Mouse (Mus musculus): Measurements from ENCODE around the gene Epor. TPM values are rescaled to one million over a fixed set of nuclear protein-coding genes. Genes with fewer than 3 reads are reported as not detected.

The Epor gene
- polyA plus RNA-seq, 1 experiment from 2014 or later: 11.8 TPM

DNA sequence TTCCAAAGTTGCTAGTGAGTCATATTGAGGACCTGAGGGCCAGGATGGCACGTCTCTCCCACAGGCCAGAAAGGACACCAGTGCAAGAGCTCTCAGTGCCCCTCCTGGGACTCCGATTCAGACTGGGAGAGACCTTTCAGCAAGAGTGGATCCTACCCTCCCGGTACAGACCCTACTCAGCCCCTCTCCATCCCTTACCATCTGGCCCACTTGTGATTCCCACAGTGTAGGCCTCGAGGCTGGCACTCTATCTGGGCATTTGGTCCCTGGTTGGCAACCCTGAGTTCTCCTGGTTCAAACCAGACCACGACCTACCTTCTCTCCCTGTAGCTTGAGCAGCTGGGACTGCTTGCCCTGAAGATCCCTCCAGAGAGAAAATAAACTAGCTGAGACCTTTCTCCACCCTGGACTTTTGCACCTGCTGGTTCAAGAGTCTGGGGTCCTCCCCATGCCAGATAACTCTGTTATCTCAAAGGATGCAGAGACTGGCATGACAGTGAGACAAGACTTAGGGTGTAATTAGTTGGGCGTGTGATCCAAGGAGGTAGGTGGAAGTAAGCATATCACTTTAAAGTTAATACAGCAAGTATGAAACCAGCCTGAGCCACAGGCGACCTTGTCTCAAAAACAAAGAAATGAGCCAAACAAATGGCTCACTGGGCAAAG, 27.7 kb downstream of the Epor start:
- H3K27ac ChIP-seq (ENCODE audit: low read length): no peak overlapping the region
- H3K4me2 ChIP-seq (ENCODE audit: low read depth, low read length): no peak overlapping the region
- H3K4me3 ChIP-seq (replicated peaks; ENCODE audit: low read length): no peak overlapping the region
- no peaks in the 10 kb centered on the region for H3K9me3 ChIP-seq (replicated peaks; ENCODE audit: control insufficient read depth, low read length)
- no peak overlapping the region for H3K9ac ChIP-seq (ENCODE audit: low read length)
- H3K27me3 ChIP-seq (ENCODE audit: control insufficient read depth, insufficient read depth, low read length): no peaks in the 10 kb centered on the region
- ATAC-seq (ENCODE audit: insufficient read depth, low FRiP score): no peak
- H3K36me3 ChIP-seq (ENCODE audit: control insufficient read depth, insufficient read depth, low read length): no peaks in the 10 kb centered on the region
- 82% methylated on average over 7 of the region's 7 CpGs for WGBS
- H3K4me1 ChIP-seq (ENCODE audit: control insufficient read depth, insufficient read depth, low read length): 0 out of 2 replicates have a peak, but pooled peaks cover 6% of the 10 kb centered on the region

DNA sequence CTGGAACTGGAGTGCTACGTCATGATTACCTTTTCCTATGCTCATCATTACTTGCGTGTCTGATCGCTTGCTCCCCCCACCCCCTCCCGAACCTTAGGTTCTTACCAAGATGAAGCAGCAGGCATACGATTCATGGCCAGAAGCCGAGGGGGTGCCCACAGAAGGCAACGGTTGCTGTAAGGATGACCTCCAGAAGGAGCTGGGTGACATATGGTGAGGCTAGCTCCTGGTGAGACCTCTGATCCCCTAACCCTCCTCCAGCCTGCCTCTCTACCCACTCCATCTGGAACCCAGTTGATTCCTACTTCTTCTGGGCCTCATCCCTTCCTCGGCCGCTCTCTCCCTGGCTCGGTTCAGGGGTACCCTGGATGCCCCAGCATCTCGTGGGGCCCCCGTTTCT, 29.3 kb downstream of the Epor start:
- no peaks in the 10 kb centered on the region for H3K27me3 ChIP-seq (ENCODE audit: control insufficient read depth, insufficient read depth, low read length)
- no peak overlapping the region for H3K4me2 ChIP-seq (ENCODE audit: low read depth, low read length)
- H3K9me3 ChIP-seq (replicated peaks; ENCODE audit: control insufficient read depth, low read length): no peaks in the 10 kb centered on the region
- H3K9ac ChIP-seq (ENCODE audit: low read length): no peak overlapping the region
- H3K4me3 ChIP-seq (replicated peaks; ENCODE audit: low read length): no peak overlapping the region
- H3K4me1 ChIP-seq (ENCODE audit: control insufficient read depth, insufficient read depth, low read length): 0 out of 2 replicates have a peak, but pooled peaks cover 6% of the 10 kb centered on the region
- no peak overlapping the region for H3K27ac ChIP-seq (ENCODE audit: low read length)
- no peaks in the 10 kb centered on the region for H3K36me3 ChIP-seq (ENCODE audit: control insufficient read depth, insufficient read depth, low read length)
- WGBS: 87% methylated on average over 12 of the region's 12 CpGs
- no peak for ATAC-seq (ENCODE audit: insufficient read depth, low FRiP score)

DNA sequence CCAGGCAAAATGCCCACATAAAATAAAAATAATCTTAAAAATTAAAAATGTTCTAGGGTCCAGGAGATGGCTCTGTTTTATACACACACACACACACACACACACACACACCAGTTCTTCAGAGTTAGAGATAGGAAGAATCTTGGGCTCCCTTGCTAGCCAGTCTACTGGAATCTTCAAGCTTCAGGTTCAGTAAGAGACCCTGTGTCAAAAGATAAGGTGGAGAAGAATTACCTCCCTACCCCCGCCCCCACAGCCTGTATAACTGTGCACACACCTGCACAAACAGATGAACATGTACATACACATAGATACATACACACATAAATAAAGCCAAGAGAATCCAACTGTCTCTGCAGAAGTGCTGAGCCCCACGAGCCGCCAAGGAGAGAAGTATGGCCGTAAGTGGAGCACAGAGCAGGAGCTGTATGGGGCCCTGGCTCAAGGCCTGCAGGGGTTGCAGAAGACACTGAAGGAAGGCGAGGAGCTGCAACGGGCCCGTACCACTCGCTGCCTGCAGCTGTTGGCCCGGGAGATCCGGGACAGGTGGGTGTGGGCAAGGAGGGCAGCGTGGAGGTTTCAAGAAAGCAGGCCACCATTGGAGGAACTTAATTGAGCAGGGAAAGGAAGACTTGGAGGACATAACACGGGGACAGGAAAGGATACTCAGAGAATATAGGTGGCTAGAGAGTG, 30.7 kb downstream of the Epor start:
- Histone ChIP-seq H3K4me2 (ENCODE audit: low read depth, low read length) (no peak overlapping the region), H3K27ac (ENCODE audit: low read length) (no peak overlapping the region), H3K4me3 (replicated peaks; ENCODE audit: low read length) (no peak overlapping the region), H3K36me3 (ENCODE audit: control insufficient read depth, insufficient read depth, low read length) (no peaks in the 10 kb centered on the region), H3K27me3 (ENCODE audit: control insufficient read depth, insufficient read depth, low read length) (no peaks in the 10 kb centered on the region), H3K9me3 (replicated peaks; ENCODE audit: control insufficient read depth, low read length) (no peaks in the 10 kb centered on the region), H3K9ac (ENCODE audit: low read length) (0 out of 2 replicates have a peak overlapping the region, but pooled peaks have one; percentile 26), H3K4me1 (ENCODE audit: control insufficient read depth, insufficient read depth, low read length) (0 out of 2 replicates have a peak, but pooled peaks cover 6% of the 10 kb centered on the region)
- 57% methylated on average over 12 of the region's 12 CpGs for WGBS
- ATAC-seq (ENCODE audit: insufficient read depth, low FRiP score): no peak

DNA sequence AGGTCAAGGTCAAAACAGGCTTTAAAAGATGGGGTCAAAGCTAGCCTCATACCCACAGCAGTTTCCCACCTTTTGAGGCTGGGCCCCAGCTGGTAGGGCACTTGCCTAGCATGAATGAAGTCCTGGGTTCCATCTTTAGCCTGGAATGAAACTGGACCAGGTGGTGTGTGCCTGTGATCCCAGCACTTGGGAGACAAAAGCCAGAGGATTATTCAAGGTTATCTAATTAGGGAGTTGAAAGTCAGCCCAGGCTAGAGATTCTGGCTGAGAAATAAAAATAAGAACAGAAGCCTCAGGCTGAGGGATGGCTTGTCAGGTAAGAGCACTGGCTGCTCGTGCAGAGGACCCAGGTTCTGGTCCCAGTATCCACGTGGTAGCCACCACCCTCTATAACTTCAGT, 31.3 kb downstream of the Epor start:
- H3K9me3 ChIP-seq (replicated peaks; ENCODE audit: control insufficient read depth, low read length): no peaks in the 10 kb centered on the region
- no peaks in the 10 kb centered on the region for H3K27me3 ChIP-seq (ENCODE audit: control insufficient read depth, insufficient read depth, low read length)
- ATAC-seq (ENCODE audit: insufficient read depth, low FRiP score): no peak
- no peak overlapping the region for H3K9ac ChIP-seq (ENCODE audit: low read length)
- 0 out of 2 replicates have a peak, but pooled peaks cover 7% of the 10 kb centered on the region for H3K4me1 ChIP-seq (ENCODE audit: control insufficient read depth, insufficient read depth, low read length)
- H3K4me3 ChIP-seq (replicated peaks; ENCODE audit: low read length): no peak overlapping the region
- no peak overlapping the region for H3K4me2 ChIP-seq (ENCODE audit: low read depth, low read length)
- H3K27ac ChIP-seq (ENCODE audit: low read length): no peak overlapping the region
- WGBS: 68% methylated on average over 2 of the region's 2 CpGs
- no peaks in the 10 kb centered on the region for H3K36me3 ChIP-seq (ENCODE audit: control insufficient read depth, insufficient read depth, low read length)

DNA sequence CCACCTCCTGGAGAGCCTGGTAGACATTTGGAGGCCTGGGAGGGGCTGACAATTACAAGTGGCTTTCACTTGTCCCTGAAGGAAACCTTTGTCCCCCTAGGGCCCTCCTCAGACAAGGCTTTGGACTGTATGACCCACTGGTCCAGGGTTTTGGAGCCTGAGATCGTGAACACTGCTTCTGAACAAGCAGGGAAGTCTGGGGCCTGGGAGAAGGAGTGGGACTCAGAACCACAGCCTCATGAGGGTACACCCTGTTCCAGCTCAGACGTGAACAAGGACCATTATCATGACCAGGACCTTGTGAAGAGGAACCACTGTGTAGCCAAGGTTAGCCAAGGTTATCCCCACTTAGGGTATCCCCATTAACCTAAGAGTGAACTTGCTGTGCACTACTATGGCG, 34.1 kb downstream of the Epor start:
- H3K27me3 ChIP-seq (ENCODE audit: control insufficient read depth, insufficient read depth, low read length): no peaks in the 10 kb centered on the region

DNA sequence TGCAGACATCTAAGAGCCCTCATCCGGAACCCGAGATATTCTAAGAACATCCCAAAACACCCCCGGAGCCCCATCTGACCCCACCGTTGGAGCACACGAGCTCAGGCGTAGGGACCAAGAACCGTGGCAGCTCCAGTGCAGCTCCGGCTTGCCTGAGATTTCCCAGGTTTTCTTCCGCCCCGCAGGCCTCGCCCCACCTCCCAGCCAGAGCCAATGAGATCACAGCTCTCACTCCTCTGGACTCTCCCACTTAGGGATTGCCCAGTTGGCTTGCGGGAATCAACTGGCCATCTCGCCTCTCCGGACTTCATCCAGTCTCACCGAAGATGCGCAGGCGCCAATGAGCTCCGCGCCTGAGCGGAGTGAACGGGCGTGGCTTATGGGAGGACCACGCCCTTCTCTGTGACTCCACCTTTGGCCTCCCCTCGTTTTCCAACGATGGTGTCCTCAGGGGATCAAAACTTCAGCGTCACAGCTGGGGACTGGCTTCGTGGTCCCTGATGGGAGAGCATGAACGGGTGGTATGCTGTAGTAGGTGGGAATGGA, 36.0 kb downstream of the Epor start, which contains the start of the genes Ccdc159 and Tmem205:
TSS of gene Ccdc159 (plus strand) at position 264 of the 546 bp plus-strand sequence.
TSS of gene Tmem205 (minus strand) at position 349 of the 546 bp plus-strand sequence.
- ATAC-seq (ENCODE audit: insufficient read depth, low FRiP score): peak; percentile 97
- Histone ChIP-seq H3K4me1 (ENCODE audit: control insufficient read depth, insufficient read depth, low read length) (peaks cover 28% of the 10 kb centered on the region), H3K36me3 (ENCODE audit: control insufficient read depth, insufficient read depth, low read length) (no peaks in the 10 kb centered on the region), H3K9me3 (replicated peaks; ENCODE audit: control insufficient read depth, low read length) (no peaks in the 10 kb centered on the region), H3K4me3 (replicated peaks; ENCODE audit: low read length) (peak within 1 kb of the TSS; percentile 71), H3K4me2 (ENCODE audit: low read depth, low read length) (peak within 1 kb of the TSS; percentile 76), H3K9ac (ENCODE audit: low read length) (peak within 1 kb of the TSS; percentile 78), H3K27me3 (ENCODE audit: control insufficient read depth, insufficient read depth, low read length) (no peaks in the 10 kb centered on the region), H3K27ac (ENCODE audit: low read length) (peak within 1 kb of the TSS; percentile 87)
- under 1% methylated on average over 28 of the region's 28 CpGs for whole genome bisulfite sequencing

More for the DNA sequence above, 34.1 kb downstream of the Epor start:
- Histone ChIP-seq H3K4me1 (ENCODE audit: control insufficient read depth, insufficient read depth, low read length) (peaks cover 18% of the 10 kb centered on the region), H3K4me3 (replicated peaks; ENCODE audit: low read length) (no peak overlapping the region), H3K9me3 (replicated peaks; ENCODE audit: control insufficient read depth, low read length) (no peaks in the 10 kb centered on the region), H3K36me3 (ENCODE audit: control insufficient read depth, insufficient read depth, low read length) (no peaks in the 10 kb centered on the region), H3K4me2 (ENCODE audit: low read depth, low read length) (no peak overlapping the region), H3K9ac (ENCODE audit: low read length) (no peak overlapping the region), H3K27ac (ENCODE audit: low read length) (no peak overlapping the region)
- 70% methylated on average over 3 of the region's 3 CpGs for WGBS
- no peak for ATAC-seq (ENCODE audit: insufficient read depth, low FRiP score)

DNA sequence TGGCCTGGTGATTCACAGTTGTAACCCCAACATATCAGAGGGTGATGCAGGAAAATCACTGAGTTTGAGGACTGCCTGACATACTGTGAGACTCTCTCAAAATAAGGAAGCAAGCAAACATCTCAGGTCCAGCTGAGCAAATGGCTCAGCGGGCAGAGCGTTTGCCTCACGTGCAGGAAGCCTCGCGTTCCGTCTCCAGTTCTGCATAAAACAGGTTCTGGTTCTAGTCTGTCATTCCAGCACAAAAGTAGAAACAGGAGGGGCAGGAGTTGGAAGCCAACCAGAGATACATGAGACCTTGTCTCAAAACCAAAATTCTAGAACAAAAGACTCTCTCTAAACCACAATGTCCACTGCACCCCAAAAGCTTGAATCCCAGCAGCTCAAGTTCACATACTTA, 36.5 kb downstream of the Epor start:
- ATAC-seq (ENCODE audit: insufficient read depth, low FRiP score): no peak
- Histone ChIP-seq H3K4me3 (replicated peaks; ENCODE audit: low read length) (peak overlapping the region; percentile 71), H3K36me3 (ENCODE audit: control insufficient read depth, insufficient read depth, low read length) (no peaks in the 10 kb centered on the region), H3K9ac (ENCODE audit: low read length) (peak overlapping the region; percentile 78), H3K9me3 (replicated peaks; ENCODE audit: control insufficient read depth, low read length) (no peaks in the 10 kb centered on the region), H3K4me2 (ENCODE audit: low read depth, low read length) (peak overlapping the region; percentile 76), H3K4me1 (ENCODE audit: control insufficient read depth, insufficient read depth, low read length) (peaks cover 28% of the 10 kb centered on the region), H3K27ac (ENCODE audit: low read length) (peak overlapping the region; percentile 87), H3K27me3 (ENCODE audit: control insufficient read depth, insufficient read depth, low read length) (no peaks in the 10 kb centered on the region)
- WGBS: 3% methylated on average over 6 of the region's 6 CpGs

DNA sequence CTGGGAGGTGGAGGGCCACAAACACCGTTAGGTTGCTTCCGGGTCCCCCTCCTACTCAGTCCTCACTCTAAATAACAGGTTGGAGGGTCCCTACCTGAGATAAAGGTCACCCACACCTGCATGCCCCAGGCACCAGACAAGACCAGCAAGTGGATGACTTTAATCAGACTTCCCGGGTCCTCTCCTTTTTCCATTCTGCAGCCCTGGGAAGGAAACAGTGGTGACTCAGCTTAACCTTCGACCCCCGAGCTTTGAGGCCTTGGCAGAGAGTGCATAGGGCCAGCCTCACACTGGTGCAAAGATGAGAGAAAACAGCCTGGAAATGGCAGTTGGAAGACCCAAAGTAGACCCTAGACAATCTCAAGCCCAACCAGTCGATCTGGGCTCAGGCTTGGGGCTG, 37.2 kb downstream of the Epor start:
- WGBS: 68% methylated on average over 6 of the region's 6 CpGs
- Histone ChIP-seq H3K27ac (ENCODE audit: low read length) (peak overlapping the region; percentile 87; the same call in 1 of the 2 replicates), H3K36me3 (ENCODE audit: control insufficient read depth, insufficient read depth, low read length) (no peaks in the 10 kb centered on the region), H3K27me3 (ENCODE audit: control insufficient read depth, insufficient read depth, low read length) (no peaks in the 10 kb centered on the region), H3K4me2 (ENCODE audit: low read depth, low read length) (peak overlapping the region; percentile 76), H3K4me1 (ENCODE audit: control insufficient read depth, insufficient read depth, low read length) (peaks cover 28% of the 10 kb centered on the region), H3K9me3 (replicated peaks; ENCODE audit: control insufficient read depth, low read length) (no peaks in the 10 kb centered on the region), H3K9ac (ENCODE audit: low read length) (peak overlapping the region; percentile 78), H3K4me3 (replicated peaks; ENCODE audit: low read length) (peak overlapping the region; percentile 71)
- ATAC-seq (ENCODE audit: insufficient read depth, low FRiP score): no peak

DNA sequence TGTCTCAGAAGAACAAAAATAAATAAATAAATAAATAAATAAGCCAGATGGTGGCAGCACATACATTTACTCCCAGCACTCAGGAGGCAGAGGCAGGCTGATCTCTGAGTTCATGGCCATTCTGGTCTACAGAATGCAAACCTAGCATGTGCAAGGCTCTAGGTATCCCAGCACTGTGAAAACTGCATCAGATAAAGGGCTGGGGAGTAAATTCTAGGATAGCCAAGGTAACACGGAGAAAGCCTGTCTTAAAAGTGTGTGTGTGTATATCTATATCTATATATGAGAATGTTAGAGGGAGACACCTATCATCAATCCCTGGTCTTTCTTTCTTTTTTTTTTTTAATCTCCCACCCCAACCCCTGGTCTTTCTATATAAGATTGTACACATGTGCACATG, 37.8 kb downstream of the Epor start:
- H3K4me3 ChIP-seq (replicated peaks; ENCODE audit: low read length): no peak overlapping the region

More for the DNA sequence above, 37.8 kb downstream of the Epor start:
- no peaks in the 10 kb centered on the region for H3K9me3 ChIP-seq (replicated peaks; ENCODE audit: control insufficient read depth, low read length)
- H3K4me2 ChIP-seq (ENCODE audit: low read depth, low read length): no peak overlapping the region
- H3K27ac ChIP-seq (ENCODE audit: low read length): no peak overlapping the region
- ATAC-seq (ENCODE audit: insufficient read depth, low FRiP score): no peak
- H3K27me3 ChIP-seq (ENCODE audit: control insufficient read depth, insufficient read depth, low read length): no peaks in the 10 kb centered on the region
- no peak overlapping the region for H3K9ac ChIP-seq (ENCODE audit: low read length)
- H3K4me1 ChIP-seq (ENCODE audit: control insufficient read depth, insufficient read depth, low read length): peaks cover 28% of the 10 kb centered on the region
- WGBS: 98% methylated on average over 1 of the region's 1 CpGs
- no peaks in the 10 kb centered on the region for H3K36me3 ChIP-seq (ENCODE audit: control insufficient read depth, insufficient read depth, low read length)

Data from stomach, embryonic 16.5 days (tissue).